Mouse (Mus musculus): ENCODE results near the gene Pdc.
"Not testable (repeated sequence)": the region's sequence is repeated elsewhere in the genome, so short reads cannot be mapped to it uniquely, and the experiment has no call there.

Gene Pdc

GRCm38 (mm10) chr1:150319205-150319604 lies at the start of gene Pdc:
Gene Pdc (plus strand): TSS chr1:150319417.
- no peak for DNase-seq

- DNase-seq, result not testable (repeated sequence)
These were observed 25.2 kb upstream of the Pdc start for GRCm38 (mm10) chr1:150294051-150294450.

GRCm38 (mm10) chr1:150307599-150307998 lies 11.6 kb upstream of the Pdc start:
- no peak for DNase-seq

- DNase-seq, result no peak
These were observed 15.9 kb downstream of the Pdc start for GRCm38 (mm10) chr1:150335111-150335510.

GRCm38 (mm10) chr1:150360864-150361263 lies 41.6 kb downstream of the Pdc start:
- no peak for DNase-seq

GRCm38 (mm10) chr1:150372895-150373294 lies 53.7 kb downstream of the Pdc start:
- no peak for DNase-seq

- no peak for DNase-seq
These were observed 55.0 kb downstream of the Pdc start for GRCm38 (mm10) chr1:150374247-150374646.

All from spleen, adult 18-20 months (tissue).